Mouse (Mus musculus) olfactory bulb, adult 2 months (tissue): ENCODE measurements around the gene Foxp4.

Experiments used
- CTCF ChIP-seq: fragments of 200-500 bp; IDR thresholded peaks from 2 replicates; pipeline ENCODE4 v1.5.1; 2012; ENCODE audit warnings: low read depth, mild to moderate bottlenecking, low read length, moderate library complexity; ENCODE audit not compliant: insufficient read depth
- POLR2A ChIP-seq: fragments of 200-500 bp; IDR thresholded peaks from 2 replicates; pipeline ENCODE4 v1.6.1; 2012; ENCODE audit warnings: mild to moderate bottlenecking, low read depth, low read length, moderate library complexity; ENCODE audit not compliant: insufficient read depth

- TF ChIP-seq POLR2A, result no peak
- TF ChIP-seq CTCF, result no peak
Measured at GRCm38 (mm10) chr17:47925340-47925926, 988 bp upstream of the Foxp4 start.
